14 mouse cellular contexts compared by ENCODE assay signal in genomic region chr7:102170300-102170699, GRCm38 (mm10). TPM values are rescaled to one million over a fixed set of nuclear protein-coding genes. Genes with fewer than 3 reads are reported as not detected.
DNase-seq lines count a peak whose midpoint lies in the region; ATAC-seq and TF ChIP-seq lines count a peak whose summit lies in the region.
"Had no signal": no experiment of that assay in that cellular context is flagged by ENCODE, and none has a peak within 500 bp of the region (broad histone marks: within the 10 kb centered on the region; RNA-seq: fewer than 3 reads in every experiment).

No protein-coding gene starts in this region.

- H3K27me3 ChIP-seq in hindbrain, postnatal 0 days (ENCODE audit: insufficient read depth, low read length) = no peaks in the 10 kb centered on the region
- H3K27me3 ChIP-seq in hindbrain, embryonic 16.5 days (replicated peaks; ENCODE audit: control insufficient read depth, insufficient read depth, low read length) = no peaks in the 10 kb centered on the region
- no peaks in the 10 kb centered on the region for H3K27me3 ChIP-seq in hindbrain, embryonic 12.5 days
- H3K27me3 ChIP-seq: forebrain, embryonic 15.5 days had no signal

- no peak overlapping the region for H3K27ac ChIP-seq in hindbrain, postnatal 0 days
- H3K27ac ChIP-seq in hindbrain, embryonic 16.5 days (ENCODE audit: low read depth, low read length) = no peak overlapping the region
- H3K27ac ChIP-seq in hindbrain, embryonic 12.5 days = no peak overlapping the region
- H3K27ac ChIP-seq: forebrain, embryonic 15.5 days; heart, embryonic 10.5 days had no signal

- no peak overlapping the region for H3K9ac ChIP-seq in hindbrain, postnatal 0 days (replicated peaks; ENCODE audit: low read length)
- H3K9ac ChIP-seq in hindbrain, embryonic 16.5 days (ENCODE audit: low read depth, low read length) = no peak overlapping the region
- H3K9ac ChIP-seq in hindbrain, embryonic 12.5 days = no peak overlapping the region
- H3K9ac ChIP-seq: forebrain, embryonic 15.5 days had no signal

- H3K4me2 ChIP-seq in hindbrain, postnatal 0 days (ENCODE audit: low read depth, low read length) = no peak overlapping the region
- H3K4me2 ChIP-seq in hindbrain, embryonic 16.5 days (ENCODE audit: low read length) = no peak overlapping the region
- no peak overlapping the region for H3K4me2 ChIP-seq in hindbrain, embryonic 12.5 days (replicated peaks)
- H3K4me2 ChIP-seq: forebrain, embryonic 15.5 days had no signal

- H3K4me3 ChIP-seq in hindbrain, postnatal 0 days (ENCODE audit: low read length) = no peak overlapping the region
- H3K4me3 ChIP-seq in hindbrain, embryonic 16.5 days (ENCODE audit: low read length) = no peak overlapping the region
- no peak overlapping the region for H3K4me3 ChIP-seq in hindbrain, embryonic 12.5 days
- H3K4me3 ChIP-seq: forebrain, embryonic 15.5 days; heart, embryonic 10.5 days had no signal

- no peak for ATAC-seq in hindbrain, postnatal 0 days
- ATAC-seq in hindbrain, embryonic 16.5 days = no peak
- no peak for ATAC-seq in hindbrain, embryonic 12.5 days (ENCODE audit: low FRiP score)
- ATAC-seq: forebrain, embryonic 15.5 days; midbrain, embryonic 16.5 days had no signal

- H3K36me3 ChIP-seq in hindbrain, postnatal 0 days (ENCODE audit: insufficient read depth, low read length) = peaks cover 5% of the 10 kb centered on the region
- peaks cover 12% of the 10 kb centered on the region for H3K36me3 ChIP-seq in hindbrain, embryonic 16.5 days (ENCODE audit: control insufficient read depth, insufficient read depth, low read length)
- peaks cover 12% of the 10 kb centered on the region for H3K36me3 ChIP-seq in hindbrain, embryonic 12.5 days

- TF ChIP-seq CTCF in hindbrain, postnatal 0 days (IDR thresholded peaks at IDR 0.05; ENCODE audit: low read depth) = peak; percentile 19; the same call in 1 of the 2 replicates

- no peaks in the 10 kb centered on the region for H3K4me1 ChIP-seq in hindbrain, postnatal 0 days (ENCODE audit: insufficient read depth, low read length)
- no peaks in the 10 kb centered on the region for H3K4me1 ChIP-seq in hindbrain, embryonic 16.5 days (ENCODE audit: control insufficient read depth, insufficient read depth, low read depth, low read length)
- H3K4me1 ChIP-seq in hindbrain, embryonic 12.5 days = no peaks in the 10 kb centered on the region
- H3K4me1 ChIP-seq: forebrain, embryonic 15.5 days; heart, embryonic 10.5 days had no signal

- H3K9me3 ChIP-seq in hindbrain, postnatal 0 days (ENCODE audit: low read length) = no peaks in the 10 kb centered on the region
- no peaks in the 10 kb centered on the region for H3K9me3 ChIP-seq in hindbrain, embryonic 16.5 days (ENCODE audit: control insufficient read depth, low read length)
- H3K9me3 ChIP-seq in hindbrain, embryonic 12.5 days (replicated peaks) = no peaks in the 10 kb centered on the region
- H3K9me3 ChIP-seq: forebrain, embryonic 15.5 days; heart, embryonic 10.5 days had no signal

- peak; percentile 10 for DNase-seq in hindbrain, postnatal 0 days (ENCODE audit: low spot score)
- peak; percentile 6 for DNase-seq in 3134 (ENCODE audit: extremely low read depth, insufficient read length, low spot score)
- peak; percentile 66 for DNase-seq in ES-CJ7 (ENCODE audit: low read depth, low spot score)
- peak; percentile 25 for DNase-seq in embryo, embryonic 11 days
- DNase-seq in layer of hippocampus, adult 18-20 months (ENCODE audit: low spot score in 2 of 2) = no peak
- no peak for DNase-seq in layer of hippocampus, adult 9-10 months (ENCODE audit: low spot score)
- DNase-seq: cerebellum, adult 18-20 months; kidney, adult 18-20 months had no signal

RNA-seq across cellular contexts. Expression of gene Nup98, which starts 39.7 kb away (rescaled TPM):
- total RNA-seq in hindbrain, postnatal 0 days (2014; rRNA removed) = 33.9 and 37.1 TPM in 2 replicates
- 11.0 and 11.2 TPM in 2 replicates for polyA plus RNA-seq in hindbrain, postnatal 0 days (2015; fragmentation: Nextera tagmentation; extraction: Ambion mirVana)
- polyA plus RNA-seq in hindbrain, embryonic 16.5 days (2015; fragmentation: Nextera tagmentation; extraction: Ambion mirVana) = 15.1 and 19.4 TPM in 2 replicates
- total RNA-seq in layer of hippocampus, adult 18-20 months (2021) = 10 to 100 TPM; 41.3 to 43.9 TPM
- polyA plus RNA-seq in hindbrain, embryonic 12.5 days (2016; fragmentation: Nextera tagmentation; extraction: Ambion mirVana) = 42.0 and 42.3 TPM in 2 replicates

RNA-seq across cellular contexts. Expression of gene Pgap2, which starts 39.7 kb away (rescaled TPM):
- total RNA-seq in hindbrain, postnatal 0 days (2014; rRNA removed) = 50.0 and 73.0 TPM in 2 replicates
- polyA plus RNA-seq in hindbrain, postnatal 0 days (2015; fragmentation: Nextera tagmentation; extraction: Ambion mirVana) = 59.3 and 61.7 TPM in 2 replicates
- 63.5 and 67.0 TPM in 2 replicates for polyA plus RNA-seq in hindbrain, embryonic 16.5 days (2015; fragmentation: Nextera tagmentation; extraction: Ambion mirVana)
- 10 to 100 TPM; 27.8 to 29.5 TPM for total RNA-seq in layer of hippocampus, adult 18-20 months (2021)
- 57.1 and 61.0 TPM in 2 replicates for polyA plus RNA-seq in hindbrain, embryonic 12.5 days (2016; fragmentation: Nextera tagmentation; extraction: Ambion mirVana)

RNA-seq across cellular contexts. Expression of gene Chrna10, which starts 53.7 kb away (rescaled TPM):
- total RNA-seq in hindbrain, postnatal 0 days (2014; rRNA removed) = not detected in 2 replicates
- 0.08 TPM in 1 of 2 replicates, not detected in the other for polyA plus RNA-seq in hindbrain, postnatal 0 days (2015; fragmentation: Nextera tagmentation; extraction: Ambion mirVana)
- polyA plus RNA-seq in hindbrain, embryonic 16.5 days (2015; fragmentation: Nextera tagmentation; extraction: Ambion mirVana) = not detected in 2 replicates
- not detected for total RNA-seq in layer of hippocampus, adult 18-20 months (2021)
- not detected in 2 replicates for polyA plus RNA-seq in hindbrain, embryonic 12.5 days (2016; fragmentation: Nextera tagmentation; extraction: Ambion mirVana)
- polyA plus RNA-seq: forebrain, embryonic 15.5 days; limb, embryonic 11.5 days; midbrain, embryonic 16.5 days had no signal

Comparison
In these comparisons a context has a peak if more than half of its experiments do, and no peak if none do; other contexts are left out.
1. DNase-seq: peak in hindbrain, postnatal 0 days (single experiment), 3134 (single experiment), ES-CJ7 (single experiment) and embryo, embryonic 11 days (single experiment); none in layer of hippocampus, adult 18-20 months (0 of 2) and layer of hippocampus, adult 9-10 months (single experiment).